Mouse (Mus musculus): ENCODE results near the gene Sos2.
"Not testable (repeated sequence)": the region's sequence is repeated elsewhere in the genome, so short reads cannot be mapped to it uniquely, and the experiment has no call there.

Sos2 gene

GRCm38 (mm10) chr12:69674576-69675537 is 6.8 kb downstream of the Sos2 start:
- DNase-seq: no peak

GRCm38 (mm10) chr12:69674176-69674575 is 7.5 kb downstream of the Sos2 start:
- DNase-seq: no peak

- DNase-seq: no peak
These were observed 14.9 kb downstream of the Sos2 start for GRCm38 (mm10) chr12:69666721-69667120.

- DNase-seq: no peak
These were observed 20.0 kb downstream of the Sos2 start for GRCm38 (mm10) chr12:69661658-69662057.

GRCm38 (mm10) chr12:69653973-69654372 is 27.7 kb downstream of the Sos2 start:
- not testable (repeated sequence) for DNase-seq

- no peak for DNase-seq
These were observed 32.1 kb downstream of the Sos2 start for GRCm38 (mm10) chr12:69649511-69649910.

GRCm38 (mm10) chr12:69645821-69646616 is 35.6 kb downstream of the Sos2 start:
- DNase-seq: no peak

GRCm38 (mm10) chr12:69644877-69645276 is 36.8 kb downstream of the Sos2 start:
- DNase-seq: peak; percentile 79

- no peak for DNase-seq
These were observed 38.8 kb downstream of the Sos2 start for GRCm38 (mm10) chr12:69642877-69643276.

- no peak for DNase-seq
These were observed 46.9 kb downstream of the Sos2 start for GRCm38 (mm10) chr12:69634761-69635160.

GRCm38 (mm10) chr12:69618590-69618989 is 63.1 kb downstream of the Sos2 start:
- DNase-seq: not testable (repeated sequence)

- DNase-seq: no peak
These were observed 77.3 kb downstream of the Sos2 start for GRCm38 (mm10) chr12:69604367-69604766.

- no peak for DNase-seq
These were observed 84.2 kb downstream of the Sos2 start for GRCm38 (mm10) chr12:69597446-69597845.

GRCm38 (mm10) chr12:69593130-69593529 is 88.5 kb downstream of the Sos2 start:
- no peak for DNase-seq

GRCm38 (mm10) chr12:69583270-69583629 is 98.4 kb downstream of the Sos2 start:
- no peak for DNase-seq

- peak; percentile 85 for DNase-seq
These were observed 98.9 kb downstream of the Sos2 start, which contains the start of gene Vcpkmt for GRCm38 (mm10) chr12:69582613-69583269. Gene Vcpkmt, minus strand, starts transcription at chr12:69583028.

GRCm38 (mm10) chr12:69582216-69582612 is 99.4 kb downstream of the Sos2 start:
- no peak for DNase-seq

GRCm38 (mm10) chr12:69579623-69580022 is 102.0 kb downstream of the Sos2 start:
- no peak for DNase-seq

- no peak for DNase-seq
These were observed 105.5 kb downstream of the Sos2 start for GRCm38 (mm10) chr12:69576120-69576627.

GRCm38 (mm10) chr12:69573916-69574881 is 107.5 kb downstream of the Sos2 start:
- DNase-seq: peak; percentile 73

GRCm38 (mm10) chr12:69573271-69573670 is 108.4 kb downstream of the Sos2 start:
- DNase-seq: no peak

- DNase-seq: no peak
These were observed 111.7 kb downstream of the Sos2 start for GRCm38 (mm10) chr12:69569926-69570325.

Data from layer of hippocampus, adult 9-11 months (tissue).